Mouse (Mus musculus): ENCODE data around the gene Them7.

- TF ChIP-seq CTCF (IDR thresholded peaks at IDR 0.05; ENCODE audit: control insufficient read depth, insufficient read depth, insufficient read length) = no peak
- no peak for TF ChIP-seq CEBPB (IDR thresholded peaks at IDR 0.05; ENCODE audit: low read depth)
- TF ChIP-seq MYOG (IDR thresholded peaks at IDR 0.05; ENCODE audit: control insufficient read depth, extremely low read depth, insufficient read length) = no peak
These were observed 155.6 kb downstream of the Them7 start for GRCm38 (mm10) chr2:105379682-105380081.

Data from C2C12 (cell line).